Mouse (Mus musculus) heart, adult 2 months (tissue): ENCODE results near the gene Cdca3.

Experiments used
- CTCF ChIP-seq: fragments of 200-600 bp; IDR thresholded peaks from 2 replicates; pipeline ENCODE4 v1.8.1; 2022; ENCODE audit warnings: antibody characterized with exemption, mild to moderate bottlenecking, moderate library complexity
- POLR2A ChIP-seq: fragments of 200-500 bp; IDR thresholded peaks from 2 replicates; pipeline ENCODE4 v1.6.1; 2011; ENCODE audit warnings: mild to moderate bottlenecking, low read depth, low read length, control low read depth; ENCODE audit not compliant: insufficient read depth

- TF ChIP-seq CTCF (no peak), POLR2A (no peak)
Measured at GRCm38 (mm10) chr6:124803061-124803460, 26.3 kb upstream of the Cdca3 start.
